Mouse (Mus musculus): Measurements from ENCODE around the gene Zp1. TPM values are rescaled to one million over a fixed set of nuclear protein-coding genes. Genes with fewer than 3 reads are reported as not detected.

Gene Zp1
- total RNA-seq, 1 experiment: 0.09 TPM

DNA sequence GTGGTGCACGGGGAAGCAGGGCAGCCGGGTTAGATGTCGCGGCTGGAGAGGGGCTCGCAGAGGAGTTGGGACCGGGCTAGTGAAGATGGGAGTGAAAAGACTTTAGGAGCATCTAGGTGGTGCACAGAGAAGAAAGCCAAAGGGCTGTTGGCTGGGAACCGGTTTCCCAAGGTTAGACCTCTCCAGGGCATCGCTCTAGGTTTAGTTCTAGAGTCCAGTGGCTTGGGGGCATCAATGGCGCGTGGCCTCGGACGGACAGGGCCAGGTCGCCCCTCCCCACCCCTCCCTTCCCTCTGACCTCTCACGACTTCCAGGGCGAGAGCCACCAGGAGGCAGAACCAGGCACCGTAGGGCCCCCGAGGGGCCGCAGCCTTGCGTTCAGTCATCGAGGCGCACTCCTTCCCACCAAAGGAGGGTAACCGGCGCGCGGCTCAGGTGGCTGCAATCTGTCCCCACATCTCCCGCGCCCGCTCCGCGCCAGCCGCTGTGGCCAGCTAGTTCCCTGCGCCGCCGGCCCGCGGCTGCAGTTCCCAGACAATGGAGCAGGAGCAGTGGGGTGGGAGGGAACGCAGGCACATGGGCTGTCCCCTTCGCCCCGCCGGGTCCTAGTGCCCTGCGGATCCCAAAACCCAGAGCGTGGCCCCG lies 51.1 kb downstream of the Zp1 start:
- in situ Hi-C loops (cut with MboI; ENCODE audit: low sequenced_read_pairs in 2 of 2, unreplicated experiment in 2 of 2): no loop called here
- no peak for TF ChIP-seq HCFC1 (IDR thresholded peaks at IDR 0.05; ENCODE audit: borderline replicate concordance, insufficient read depth, low read length)
- no peak for TF ChIP-seq MAFK (IDR thresholded peaks at IDR 0.05; ENCODE audit: insufficient read depth, low read depth, low read length)
- TF ChIP-seq ZC3H11A (IDR thresholded peaks at IDR 0.05; ENCODE audit: borderline replicate concordance, low read depth, low read length): no peak
- no peak for TF ChIP-seq ZNF384 (IDR thresholded peaks at IDR 0.05; ENCODE audit: low read depth, low read length)
- TF ChIP-seq CHD2 (IDR thresholded peaks at IDR 0.05; ENCODE audit: low read depth, low read length): no peak
- peak; percentile 52 for DNase-seq (ENCODE audit: low read depth, low spot score)
- peaks cover 22% of the 10 kb centered on the region; the same call in 1 of the 2 replicates for H3K36me3 ChIP-seq (ENCODE audit: control insufficient read depth, insufficient read depth, low read length, poor library complexity, severe bottlenecking)
- H3K4me3 ChIP-seq (ENCODE audit: insufficient read depth in 1 of 2, low read depth in 1 of 2, low read length in 2 of 2, poor library complexity in 1 of 2, severe bottlenecking in 1 of 2): peak overlapping the region; percentile 82 to 84
- H3K27ac ChIP-seq (ENCODE audit: insufficient read depth, low read depth, low read length, poor library complexity, severe bottlenecking): no peak overlapping the region
- no peaks in the 10 kb centered on the region for H3K9me3 ChIP-seq (ENCODE audit: control insufficient read depth, insufficient read depth, low read depth, low read length)
- H3K9ac ChIP-seq (ENCODE audit: insufficient read depth, low read depth, low read length, poor library complexity, severe bottlenecking): peak overlapping the region; percentile 85
- peaks cover 4 to 9% of the 10 kb centered on the region in 2 experiments; a peak in 2 of 4 replicates for H3K4me1 ChIP-seq (ENCODE audit: control insufficient read depth in 2 of 2, insufficient read depth in 2 of 2, low read length in 2 of 2, poor library complexity in 1 of 2)

DNA sequence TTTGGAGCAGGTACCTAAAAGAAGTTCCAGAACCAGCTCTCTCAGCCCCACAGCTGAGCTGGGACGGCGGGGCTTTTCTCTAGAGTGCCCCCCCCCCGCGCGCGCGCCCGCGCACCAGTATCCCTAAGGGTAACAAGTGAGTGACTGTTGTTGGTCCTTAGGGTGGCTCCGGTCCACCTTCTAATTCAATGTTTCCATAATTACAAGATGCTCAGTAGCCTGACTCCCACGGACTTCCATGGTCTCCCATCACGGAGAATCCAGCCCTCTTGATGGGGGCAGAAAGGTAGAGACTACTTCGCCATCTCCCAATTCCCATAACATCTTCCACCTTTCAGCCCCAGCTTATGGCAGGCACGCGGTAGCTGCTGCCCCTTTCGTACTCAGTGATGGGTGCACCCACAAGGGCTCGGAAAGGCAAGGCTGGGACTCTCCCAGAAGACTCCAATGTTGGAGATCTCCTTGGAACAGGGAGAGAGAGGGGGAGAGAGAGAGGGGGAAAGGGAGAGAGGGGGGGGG lies 51.8 kb downstream of the Zp1 start:
- Histone ChIP-seq H3K4me3 (ENCODE audit: insufficient read depth in 1 of 2, low read depth in 1 of 2, low read length in 2 of 2, poor library complexity in 1 of 2, severe bottlenecking in 1 of 2) (peak overlapping the region; percentile 82 to 84), H3K27ac (ENCODE audit: insufficient read depth, low read depth, low read length, poor library complexity, severe bottlenecking) (no peak overlapping the region), H3K9ac (ENCODE audit: insufficient read depth, low read depth, low read length, poor library complexity, severe bottlenecking) (peak overlapping the region; percentile 85), H3K4me1 (ENCODE audit: control insufficient read depth in 2 of 2, insufficient read depth in 2 of 2, low read length in 2 of 2, poor library complexity in 1 of 2) (peaks cover 4 to 9% of the 10 kb centered on the region in 2 experiments; a peak in 2 of 4 replicates), H3K9me3 (ENCODE audit: control insufficient read depth, insufficient read depth, low read depth, low read length) (no peaks in the 10 kb centered on the region), H3K36me3 (ENCODE audit: control insufficient read depth, insufficient read depth, low read length, poor library complexity, severe bottlenecking) (peaks cover 18% of the 10 kb centered on the region; the same call in 1 of the 2 replicates)
- TF ChIP-seq CHD2 (IDR thresholded peaks at IDR 0.05; ENCODE audit: low read depth, low read length): no peak
- TF ChIP-seq MAFK (IDR thresholded peaks at IDR 0.05; ENCODE audit: insufficient read depth, low read depth, low read length): no peak
- no peak for TF ChIP-seq HCFC1 (IDR thresholded peaks at IDR 0.05; ENCODE audit: borderline replicate concordance, insufficient read depth, low read length)
- no peak for TF ChIP-seq ZNF384 (IDR thresholded peaks at IDR 0.05; ENCODE audit: low read depth, low read length)
- no peak for TF ChIP-seq ZC3H11A (IDR thresholded peaks at IDR 0.05; ENCODE audit: borderline replicate concordance, low read depth, low read length)
- DNase-seq (ENCODE audit: low read depth, low spot score): no peak
- in situ Hi-C loops (cut with MboI; ENCODE audit: low sequenced_read_pairs in 2 of 2, unreplicated experiment in 2 of 2): no loop called here

DNA sequence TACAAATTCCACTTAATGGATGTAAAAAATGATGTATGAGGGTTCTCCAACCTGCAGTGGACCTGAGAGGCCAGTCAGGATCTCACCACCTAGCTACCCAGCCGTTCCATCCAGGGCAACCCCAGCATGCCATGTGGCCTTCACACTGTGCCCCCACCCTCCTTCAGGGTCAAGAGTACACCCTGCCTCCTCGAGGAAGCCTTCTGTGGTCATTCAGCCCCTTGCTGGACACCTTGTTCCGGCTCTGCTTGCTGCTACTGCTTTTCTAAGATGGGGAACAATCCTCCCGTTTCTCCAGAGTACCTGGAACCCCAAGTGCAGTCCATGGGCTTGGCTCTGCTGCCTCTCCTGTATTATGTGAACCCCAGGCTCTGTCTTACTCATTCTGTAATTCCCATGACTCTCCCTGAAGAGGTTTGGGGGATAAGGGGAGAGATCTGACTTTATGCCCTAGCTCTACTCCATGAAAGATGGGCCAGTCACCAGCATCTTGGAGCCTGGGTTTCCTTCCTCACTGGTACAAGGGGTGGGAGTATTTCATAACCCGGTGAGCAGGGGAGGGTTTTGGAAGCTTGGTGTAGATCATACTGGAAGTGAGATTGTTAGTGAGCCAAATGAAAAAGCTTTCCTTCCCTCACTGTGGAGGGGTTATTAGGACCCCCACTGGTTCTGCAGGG lies 52.3 kb downstream of the Zp1 start:
- in situ Hi-C loops (cut with MboI; ENCODE audit: low sequenced_read_pairs in 2 of 2, unreplicated experiment in 2 of 2): no loop called here
- Histone ChIP-seq H3K9ac (ENCODE audit: insufficient read depth, low read depth, low read length, poor library complexity, severe bottlenecking) (0 out of 2 replicates have a peak overlapping the region, but pooled peaks have one; percentile 85), H3K36me3 (ENCODE audit: control insufficient read depth, insufficient read depth, low read length, poor library complexity, severe bottlenecking) (peaks cover 18% of the 10 kb centered on the region; the same call in 1 of the 2 replicates), H3K4me1 (ENCODE audit: control insufficient read depth in 2 of 2, insufficient read depth in 2 of 2, low read length in 2 of 2, poor library complexity in 1 of 2) (peaks cover 4 to 9% of the 10 kb centered on the region in 2 experiments; a peak in 2 of 4 replicates), H3K4me3 (ENCODE audit: insufficient read depth in 1 of 2, low read depth in 1 of 2, low read length in 2 of 2, poor library complexity in 1 of 2, severe bottlenecking in 1 of 2) (peak overlapping the region; percentile 82 to 84; a peak in 3 of 4 replicates), H3K9me3 (ENCODE audit: control insufficient read depth, insufficient read depth, low read depth, low read length) (no peaks in the 10 kb centered on the region), H3K27ac (ENCODE audit: insufficient read depth, low read depth, low read length, poor library complexity, severe bottlenecking) (no peak overlapping the region)
- no peak for TF ChIP-seq MAFK (IDR thresholded peaks at IDR 0.05; ENCODE audit: insufficient read depth, low read depth, low read length)
- TF ChIP-seq ZC3H11A (IDR thresholded peaks at IDR 0.05; ENCODE audit: borderline replicate concordance, low read depth, low read length): no peak
- no peak for TF ChIP-seq CHD2 (IDR thresholded peaks at IDR 0.05; ENCODE audit: low read depth, low read length)
- no peak for TF ChIP-seq HCFC1 (IDR thresholded peaks at IDR 0.05; ENCODE audit: borderline replicate concordance, insufficient read depth, low read length)
- TF ChIP-seq ZNF384 (IDR thresholded peaks at IDR 0.05; ENCODE audit: low read depth, low read length): no peak
- no peak for DNase-seq (ENCODE audit: low read depth, low spot score)

DNA sequence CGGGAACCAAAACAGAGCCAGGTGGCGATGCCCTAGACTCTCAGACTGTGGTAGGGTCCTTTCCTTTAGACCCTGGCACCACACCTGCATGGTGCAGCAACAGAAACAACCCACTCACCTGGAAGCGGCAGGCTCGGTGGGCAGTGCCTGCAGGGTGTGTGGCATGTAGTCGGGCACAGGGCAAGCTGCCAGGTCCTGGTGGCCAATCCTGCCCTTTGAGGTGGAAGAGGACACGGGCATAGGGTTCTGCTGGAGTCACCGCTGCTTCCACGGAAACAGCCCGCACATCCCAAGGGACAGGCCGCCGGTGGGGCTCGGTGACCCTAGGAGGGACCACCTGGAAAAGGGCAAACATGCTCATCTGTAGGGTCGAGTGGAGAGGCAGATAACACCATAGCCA lies 54.1 kb downstream of the Zp1 start:
- TF ChIP-seq HCFC1 (IDR thresholded peaks at IDR 0.05; ENCODE audit: borderline replicate concordance, insufficient read depth, low read length) (no peak), ZNF384 (IDR thresholded peaks at IDR 0.05; ENCODE audit: low read depth, low read length) (no peak), CHD2 (IDR thresholded peaks at IDR 0.05; ENCODE audit: low read depth, low read length) (no peak), ZC3H11A (IDR thresholded peaks at IDR 0.05; ENCODE audit: borderline replicate concordance, low read depth, low read length) (no peak), MAFK (IDR thresholded peaks at IDR 0.05; ENCODE audit: insufficient read depth, low read depth, low read length) (no peak)
- Histone ChIP-seq H3K9me3 (ENCODE audit: control insufficient read depth, insufficient read depth, low read depth, low read length) (no peaks in the 10 kb centered on the region), H3K36me3 (ENCODE audit: control insufficient read depth, insufficient read depth, low read length, poor library complexity, severe bottlenecking) (peaks cover 18% of the 10 kb centered on the region; the same call in 1 of the 2 replicates), H3K4me1 (ENCODE audit: control insufficient read depth in 2 of 2, insufficient read depth in 2 of 2, low read length in 2 of 2, poor library complexity in 1 of 2) (peaks cover 4 to 9% of the 10 kb centered on the region in 2 experiments; a peak in 2 of 4 replicates), H3K27ac (ENCODE audit: insufficient read depth, low read depth, low read length, poor library complexity, severe bottlenecking) (no peak overlapping the region), H3K9ac (ENCODE audit: insufficient read depth, low read depth, low read length, poor library complexity, severe bottlenecking) (no peak overlapping the region), H3K4me3 (ENCODE audit: insufficient read depth in 1 of 2, low read depth in 1 of 2, low read length in 2 of 2, poor library complexity in 1 of 2, severe bottlenecking in 1 of 2) (no peak overlapping the region)
- in situ Hi-C loops (cut with MboI; ENCODE audit: low sequenced_read_pairs in 2 of 2, unreplicated experiment in 2 of 2): no loop called here
- DNase-seq (ENCODE audit: low read depth, low spot score): no peak

Other genes starting within 250 kb of the Zp1 start
- gene Pga5, start 242.6 kb downstream of the Zp1 start, total RNA-seq (2012; rRNA removed): 3.1 and 4.9 TPM in 2 replicates
- 6.2 and 6.6 TPM in 2 replicates for gene Vps37c, start 231.9 kb downstream of the Zp1 start, total RNA-seq (2012; rRNA removed)
- not detected in 2 replicates for gene Cd5, start 181.6 kb downstream of the Zp1 start, total RNA-seq (2012; rRNA removed)
- 3.4 and 4.9 TPM in 2 replicates for gene Cd6, start 90.6 kb downstream of the Zp1 start, total RNA-seq (2012; rRNA removed)
- gene Slc15a3, start 80.9 kb downstream of the Zp1 start, total RNA-seq (2012; rRNA removed): 2.2 and 5.6 TPM in 2 replicates
- 41.4 and 84.8 TPM in 2 replicates for gene Tmem132a, start 50.7 kb downstream of the Zp1 start, total RNA-seq (2012; rRNA removed)
- gene Tmem109, start 38.6 kb downstream of the Zp1 start, total RNA-seq (2012; rRNA removed): 25.3 and 35.3 TPM in 2 replicates
- 121 and 146 TPM in 2 replicates for gene Prpf19, start 25.4 kb downstream of the Zp1 start, total RNA-seq (2012; rRNA removed)
- gene Ptgdr2, start 16.5 kb upstream of the Zp1 start, total RNA-seq (2012; rRNA removed): 0.67 and 1.1 TPM in 2 replicates
- gene Ccdc86, start 28.6 kb upstream of the Zp1 start, total RNA-seq (2012; rRNA removed): 25.7 and 29.1 TPM in 2 replicates
- 6.2 and 8.3 TPM in 2 replicates for gene Ms4a10, start 54.0 kb upstream of the Zp1 start, total RNA-seq (2012; rRNA removed)
- 0.32 TPM in 1 of 2 replicates, not detected in the other for gene Ms4a15, start 72.6 kb upstream of the Zp1 start, total RNA-seq (2012; rRNA removed)
- not detected in 2 replicates for gene Ms4a18, start 97.4 kb upstream of the Zp1 start, total RNA-seq (2012; rRNA removed)
- not detected in 2 replicates for gene Ms4a8a, start 160.5 kb upstream of the Zp1 start, total RNA-seq (2012; rRNA removed)
- gene 1700017D01Rik, start 210.2 kb upstream of the Zp1 start, total RNA-seq (2012; rRNA removed): not detected in 2 replicates
- gene 1700025F22Rik, start 244.7 kb upstream of the Zp1 start, total RNA-seq (2012; rRNA removed): not detected in 2 replicates

Measured in ES-E14 (cell line).